Mouse (Mus musculus) B cell, adult 62 days (primary cell): ENCODE measurements around the gene Atp1a3. TPM values are rescaled to one million over a fixed set of nuclear protein-coding genes. Genes with fewer than 3 reads are reported as not detected.

Source experiments
- total RNA-seq: library from RNA; stranded (reverse); gene quantifications from 4 replicates; pipeline ENCODE4 v1.2.4, GENCODE M21; 2023

Atp1a3 gene
- 0.39 to 0.54 TPM (median 0.50 TPM) in 3 of 4 replicates, not detected in the other for total RNA-seq

GRCm38 (mm10) chr7:25005421-25006065 lies at the start of gene Atp1a3:
Gene Atp1a3 (minus strand): TSS chr7:25005958.

GRCm38 (mm10) chr7:24971972-24972893 lies 33.5 kb downstream of the Atp1a3 start, which contains the start of gene Rabac1:
Gene Rabac1 (minus strand): TSS chr7:24972754.

GRCm38 (mm10) chr7:24944257-24944950 lies 61.4 kb downstream of the Atp1a3 start, which contains the start of gene Gm4881:
Gene Gm4881 (minus strand): TSS chr7:24944494.

Other genes starting within 250 kb of the Atp1a3 start
- 0.19 to 0.55 TPM (median 0.33 TPM) in 3 of 4 replicates, not detected in the other for gene Cd177, start 245.6 kb downstream of the Atp1a3 start, total RNA-seq
- gene Ceacam10, start 228.8 kb downstream of the Atp1a3 start, total RNA-seq: not detected in 4 replicates
- gene Gm9844, start 143.7 kb downstream of the Atp1a3 start, total RNA-seq: 2.1 to 3.0 TPM in 2 of 4 replicates, not detected in the others
- gene Lypd4, start 136.0 kb downstream of the Atp1a3 start, total RNA-seq: not detected in 4 replicates
- not detected in 4 replicates for gene Dmrtc2, start 135.9 kb downstream of the Atp1a3 start, total RNA-seq
- 2,598 to 2,748 TPM (median 2,653 TPM) in 4 replicates for gene Rps19, start 121.6 kb downstream of the Atp1a3 start, total RNA-seq
- 1,659 to 1,744 TPM (median 1,696 TPM) in 4 replicates for gene Cd79a, start 108.6 kb downstream of the Atp1a3 start, total RNA-seq
- 1,204 to 1,300 TPM (median 1,213 TPM) in 4 replicates for gene Arhgef1, start 103.0 kb downstream of the Atp1a3 start, total RNA-seq
- not detected in 4 replicates for gene Gm4881, start 61.5 kb downstream of the Atp1a3 start, total RNA-seq
- gene Rabac1, start 33.2 kb downstream of the Atp1a3 start, total RNA-seq: 169 to 194 TPM (median 186 TPM) in 4 replicates
- gene Grik5, start 66.4 kb upstream of the Atp1a3 start, total RNA-seq: 1.8 to 4.9 TPM (median 3.5 TPM) in 4 replicates
- 11.8 to 16.2 TPM (median 13.1 TPM) in 4 replicates for gene Zfp574, start 66.6 kb upstream of the Atp1a3 start, total RNA-seq
- 169 to 195 TPM (median 186 TPM) in 4 replicates for gene Pou2f2, start 173.8 kb upstream of the Atp1a3 start, total RNA-seq
- gene Dedd2, start 214.7 kb upstream of the Atp1a3 start, total RNA-seq: 95.4 to 116 TPM (median 97.6 TPM) in 4 replicates
- gene Zfp526, start 215.5 kb upstream of the Atp1a3 start, total RNA-seq: 13.8 to 17.0 TPM (median 15.0 TPM) in 4 replicates
- gene Gsk3a, start 231.9 kb upstream of the Atp1a3 start, total RNA-seq: 81.1 to 85.7 TPM (median 84.3 TPM) in 4 replicates
- 15.6 to 21.6 TPM (median 20.3 TPM) in 4 replicates for gene Erf, start 244.8 kb upstream of the Atp1a3 start, total RNA-seq